Mouse (Mus musculus) lung, embryonic 15.5 days (tissue): ENCODE measurements around the gene Pigl. TPM values are rescaled to one million over a fixed set of nuclear protein-coding genes. Genes with fewer than 3 reads are reported as not detected.

Source experiments
- ATAC-seq: fragments of 200-750 bp; cut with Nextera tagmentation; 2 replicates; pipeline ENCODE4 v1.8.0; 2017; ENCODE audit warnings: moderate number of reproducible peaks, borderline replicate concordance; ENCODE audit not compliant: low FRiP score, low TSS enrichment; ENCODE audit errors: extremely low read depth
- H3K27ac ChIP-seq: fragments of 300-500 bp; sonication (generic); 2 replicates; pipeline ENCODE4 v1.5.1; 2015; ENCODE audit warnings: moderate library complexity, mild to moderate bottlenecking, inconsistent platforms
- H3K27me3 ChIP-seq: fragments of 300-500 bp; sonication (generic); 2 replicates; pipeline ENCODE4 v1.6.1; 2015; ENCODE audit warnings: inconsistent platforms
- H3K36me3 ChIP-seq: fragments of 300-500 bp; sonication (generic); 2 replicates; pipeline ENCODE4 v1.6.1; 2015; ENCODE audit warnings: inconsistent platforms
- H3K4me1 ChIP-seq: fragments of 300-500 bp; sonication (generic); 2 replicates; pipeline ENCODE4 v1.6.1; 2015; ENCODE audit warnings: inconsistent platforms
- H3K4me2 ChIP-seq: fragments of 300-500 bp; sonication (generic); 2 replicates; pipeline ENCODE4 v1.6.1; 2015; ENCODE audit warnings: inconsistent platforms, mild to moderate bottlenecking, moderate library complexity
- H3K4me3 ChIP-seq: fragments of 300-500 bp; sonication (generic); 2 replicates; pipeline ENCODE4 v1.5.1; 2015; ENCODE audit warnings: mild to moderate bottlenecking, inconsistent platforms
- H3K9ac ChIP-seq: fragments of 300-500 bp; sonication (generic); 2 replicates; pipeline ENCODE4 v1.6.1; 2015; ENCODE audit warnings: inconsistent platforms
- H3K9me3 ChIP-seq: fragments of 300-500 bp; sonication (generic); 2 replicates; pipeline ENCODE4 v1.6.1; 2016; ENCODE audit warnings: inconsistent platforms
- WGBS: fragments of 180-500 bp; shearing (Covaris S2); methylation state at CpG from one replicate; pipeline ENCODE4 v1.1.7; 2015; 5-methylcytosine and 5-hydroxymethylcytosine counted together
- polyA plus RNA-seq: library from polyadenylated mRNA; unstranded; fragments of >200 nt; fragmentation: Nextera tagmentation; extraction: Ambion mirVana; gene quantifications from 2 replicates; pipeline ENCODE4 v1.2.1, GENCODE M21; 2015

Pigl gene
- polyA plus RNA-seq, 1 experiment from 2014 or later: 9.0 TPM

DNA sequence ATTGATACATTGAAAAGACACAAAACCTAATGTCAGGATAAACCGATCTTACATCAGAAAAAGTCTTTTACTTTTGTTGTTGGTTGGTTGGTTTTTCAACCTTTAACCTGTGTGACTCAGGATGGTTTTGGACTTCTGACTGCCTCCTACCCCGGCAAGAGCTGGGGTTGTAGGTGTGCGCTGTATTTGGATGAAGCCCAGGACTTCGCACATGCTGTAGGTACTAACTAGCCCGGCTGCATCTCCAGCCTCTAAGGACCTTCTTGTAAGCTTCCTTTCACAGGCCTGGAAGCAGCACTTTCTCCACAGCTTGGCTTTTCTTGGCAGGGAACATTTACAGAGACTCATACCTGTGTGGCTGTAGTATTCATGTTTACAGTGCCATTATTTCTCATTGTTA lies 15.3 kb downstream of the Pigl start:
- H3K4me2 ChIP-seq: no peak overlapping the region
- H3K9me3 ChIP-seq: no peaks in the 10 kb centered on the region
- H3K27me3 ChIP-seq: no peaks in the 10 kb centered on the region
- H3K9ac ChIP-seq: no peak overlapping the region
- H3K4me1 ChIP-seq: no peaks in the 10 kb centered on the region
- WGBS: 89% methylated on average over 5 of the region's 5 CpGs
- no peak overlapping the region for H3K4me3 ChIP-seq
- ATAC-seq: no peak
- H3K36me3 ChIP-seq: no peaks in the 10 kb centered on the region
- H3K27ac ChIP-seq: no peak overlapping the region

DNA sequence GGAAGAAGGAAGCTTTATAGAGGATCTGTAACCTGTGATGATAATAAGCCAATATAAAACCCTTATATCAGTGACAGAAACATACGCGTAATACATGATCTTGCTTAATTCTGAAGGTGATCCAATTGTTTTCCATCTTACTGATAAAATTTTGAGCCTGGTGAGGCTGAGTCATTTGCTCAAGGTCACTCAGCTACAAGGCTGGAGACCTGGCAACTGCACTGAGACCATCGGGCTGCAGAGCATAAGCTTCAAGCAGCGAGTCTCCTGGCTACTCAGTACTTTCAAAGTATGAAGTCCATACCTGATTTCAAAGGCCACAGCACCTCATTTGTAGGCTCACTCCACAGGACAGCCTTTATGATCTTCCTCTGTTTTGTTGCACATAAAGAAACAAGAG lies 17.9 kb downstream of the Pigl start:
- ATAC-seq: no peak
- WGBS: 93% methylated on average over 4 of the region's 4 CpGs
- Histone ChIP-seq H3K4me2 (no peak overlapping the region), H3K4me1 (no peaks in the 10 kb centered on the region), H3K9me3 (no peaks in the 10 kb centered on the region), H3K36me3 (no peaks in the 10 kb centered on the region), H3K27me3 (no peaks in the 10 kb centered on the region), H3K4me3 (no peak overlapping the region), H3K9ac (no peak overlapping the region), H3K27ac (no peak overlapping the region)

DNA sequence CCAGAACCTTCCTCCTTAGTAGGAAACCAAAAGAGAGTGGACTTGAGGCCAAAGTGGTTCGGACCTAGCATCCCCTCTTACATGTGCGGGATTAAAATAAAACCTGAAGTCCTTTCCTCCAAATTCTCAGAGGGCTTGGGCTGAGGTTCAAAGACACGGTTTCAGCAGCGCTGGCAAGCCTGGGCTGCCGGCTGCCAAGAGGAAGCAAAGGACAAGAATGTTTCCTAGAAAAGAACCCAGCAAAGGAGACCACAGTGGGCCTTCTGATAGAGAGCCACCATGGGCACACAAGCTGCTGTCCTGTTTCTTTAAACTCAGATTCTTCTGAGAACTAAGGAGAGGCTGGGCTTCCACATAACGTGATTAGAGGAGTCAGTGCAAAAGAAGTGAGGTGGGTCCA lies 20.7 kb downstream of the Pigl start:
- ATAC-seq: no peak
- no peak overlapping the region for H3K27ac ChIP-seq
- H3K4me1 ChIP-seq: no peaks in the 10 kb centered on the region
- no peak overlapping the region for H3K4me2 ChIP-seq
- no peaks in the 10 kb centered on the region for H3K36me3 ChIP-seq
- H3K9me3 ChIP-seq: no peaks in the 10 kb centered on the region
- H3K4me3 ChIP-seq: no peak overlapping the region
- WGBS: 57% methylated on average over 6 of the region's 6 CpGs
- no peaks in the 10 kb centered on the region for H3K27me3 ChIP-seq
- no peak overlapping the region for H3K9ac ChIP-seq

DNA sequence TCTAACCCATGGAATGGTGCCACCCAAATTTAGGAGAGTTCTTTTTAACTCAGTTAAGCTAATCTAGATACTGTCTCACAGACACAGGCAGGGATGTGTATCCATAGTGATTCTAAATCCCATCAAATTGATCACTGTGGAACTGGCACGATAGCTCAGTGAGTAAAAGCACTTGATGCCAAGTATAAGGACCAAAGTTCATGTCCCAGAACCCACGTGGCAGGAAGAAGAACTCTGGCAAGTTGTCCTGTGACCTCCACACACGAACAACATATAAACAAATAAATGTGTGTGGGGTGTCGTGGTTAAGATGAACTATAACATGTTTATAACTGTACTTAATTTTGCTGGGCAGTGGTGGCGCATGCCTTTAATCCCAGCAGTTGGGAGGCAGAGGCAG lies 21.3 kb downstream of the Pigl start:
- Histone ChIP-seq H3K27ac (no peak overlapping the region), H3K4me3 (no peak overlapping the region), H3K4me2 (no peak overlapping the region), H3K4me1 (peaks cover 4% of the 10 kb centered on the region; the same call in 1 of the 2 replicates), H3K27me3 (no peaks in the 10 kb centered on the region), H3K9me3 (no peaks in the 10 kb centered on the region), H3K36me3 (no peaks in the 10 kb centered on the region), H3K9ac (no peak overlapping the region)
- WGBS: 69% methylated on average over 5 of the region's 5 CpGs
- ATAC-seq: no peak

DNA sequence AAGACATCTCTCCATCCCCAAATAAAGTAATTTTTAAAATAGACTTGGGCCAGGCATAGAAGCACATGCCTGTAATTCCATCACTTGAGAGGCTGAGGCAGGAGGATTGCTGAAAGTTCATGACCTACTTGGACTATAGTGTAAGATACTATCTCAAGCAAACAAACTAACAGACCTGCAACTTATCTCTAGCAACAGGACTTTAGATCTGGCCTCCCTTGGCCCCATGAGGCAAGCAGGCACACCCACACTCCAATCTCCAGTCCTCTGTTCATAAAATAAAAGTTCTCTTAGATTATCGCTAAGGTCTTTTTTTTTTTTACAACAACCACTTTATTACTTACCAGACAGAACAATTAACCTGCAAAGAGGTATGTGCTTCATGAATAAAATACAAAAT lies 28.7 kb downstream of the Pigl start:
- H3K36me3 ChIP-seq: no peaks in the 10 kb centered on the region
- no peak for ATAC-seq
- H3K9me3 ChIP-seq: no peaks in the 10 kb centered on the region
- 93% methylated on average over 1 of the region's 1 CpGs for WGBS
- H3K4me2 ChIP-seq: no peak overlapping the region
- H3K9ac ChIP-seq: no peak overlapping the region
- no peak overlapping the region for H3K4me3 ChIP-seq
- H3K27me3 ChIP-seq: no peaks in the 10 kb centered on the region
- no peak overlapping the region for H3K27ac ChIP-seq
- H3K4me1 ChIP-seq: peaks cover 4% of the 10 kb centered on the region; the same call in 1 of the 2 replicates

DNA sequence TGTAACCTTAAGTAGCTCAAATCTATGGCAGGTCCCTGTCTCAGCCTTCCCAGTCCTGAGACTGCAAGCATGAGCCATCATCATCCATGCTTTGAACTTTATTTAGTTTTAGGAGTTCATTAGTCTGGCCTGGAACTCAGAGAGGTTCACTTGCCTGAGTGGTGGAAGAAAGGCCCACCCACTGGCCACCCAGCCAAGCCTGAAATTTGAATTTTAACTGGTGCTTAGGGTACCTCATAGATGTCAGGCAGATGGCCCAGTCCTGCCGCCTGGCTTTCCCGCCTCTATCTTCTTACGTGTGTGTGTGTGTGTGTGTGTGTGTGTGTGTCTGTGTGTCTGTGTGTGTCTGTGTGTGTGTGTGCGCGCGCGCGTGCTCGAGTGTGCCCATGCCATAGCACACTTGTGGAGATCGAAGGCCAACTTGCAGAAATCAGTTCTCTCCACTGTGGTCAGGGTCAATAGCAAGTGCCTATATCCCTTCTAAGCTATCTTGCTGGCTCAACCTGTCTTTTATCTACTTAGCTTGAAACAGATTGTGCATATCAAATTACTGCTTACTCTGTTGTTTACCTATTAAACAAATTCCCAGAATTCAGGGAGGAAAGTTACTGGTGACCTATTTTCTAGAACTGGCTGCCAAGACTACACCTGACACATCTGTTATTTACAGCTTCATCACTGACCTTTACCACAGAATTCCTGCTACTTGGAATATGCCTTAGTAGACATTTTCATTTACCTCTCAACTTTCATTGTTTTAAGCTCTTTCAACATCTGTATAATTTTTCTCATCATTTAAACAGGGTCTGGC lies 29.5 kb downstream of the Pigl start:
- no peak overlapping the region for H3K4me2 ChIP-seq
- 89% methylated on average over 10 of the region's 10 CpGs for WGBS
- no peak overlapping the region for H3K9ac ChIP-seq
- peaks cover 4% of the 10 kb centered on the region; the same call in 1 of the 2 replicates for H3K4me1 ChIP-seq
- H3K27ac ChIP-seq: no peak overlapping the region
- no peak overlapping the region for H3K4me3 ChIP-seq
- H3K27me3 ChIP-seq: no peaks in the 10 kb centered on the region
- H3K36me3 ChIP-seq: no peaks in the 10 kb centered on the region
- ATAC-seq: no peak
- no peaks in the 10 kb centered on the region for H3K9me3 ChIP-seq

DNA sequence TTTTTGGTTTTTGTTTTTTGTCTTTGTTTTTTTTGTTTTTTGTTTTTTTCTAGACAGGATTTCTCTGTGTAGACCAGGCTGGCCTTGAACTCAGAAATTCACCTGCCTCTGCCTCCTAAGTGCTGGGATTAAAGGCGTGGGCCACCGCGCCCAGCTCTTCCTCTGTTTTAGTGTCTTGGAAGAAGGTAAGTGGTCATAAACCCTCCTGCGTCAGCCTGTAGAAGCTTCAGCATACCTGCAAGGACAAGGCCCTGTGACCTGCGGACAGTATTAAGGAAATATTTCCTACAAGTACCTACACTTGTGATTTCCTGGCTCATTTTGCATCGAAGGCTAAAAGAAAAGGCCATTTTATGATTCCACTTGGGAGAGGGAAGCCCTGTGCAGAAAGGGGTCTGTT lies 35.4 kb downstream of the Pigl start:
- 93% methylated on average over 6 of the region's 6 CpGs for WGBS
- H3K27me3 ChIP-seq: no peaks in the 10 kb centered on the region

DNA sequence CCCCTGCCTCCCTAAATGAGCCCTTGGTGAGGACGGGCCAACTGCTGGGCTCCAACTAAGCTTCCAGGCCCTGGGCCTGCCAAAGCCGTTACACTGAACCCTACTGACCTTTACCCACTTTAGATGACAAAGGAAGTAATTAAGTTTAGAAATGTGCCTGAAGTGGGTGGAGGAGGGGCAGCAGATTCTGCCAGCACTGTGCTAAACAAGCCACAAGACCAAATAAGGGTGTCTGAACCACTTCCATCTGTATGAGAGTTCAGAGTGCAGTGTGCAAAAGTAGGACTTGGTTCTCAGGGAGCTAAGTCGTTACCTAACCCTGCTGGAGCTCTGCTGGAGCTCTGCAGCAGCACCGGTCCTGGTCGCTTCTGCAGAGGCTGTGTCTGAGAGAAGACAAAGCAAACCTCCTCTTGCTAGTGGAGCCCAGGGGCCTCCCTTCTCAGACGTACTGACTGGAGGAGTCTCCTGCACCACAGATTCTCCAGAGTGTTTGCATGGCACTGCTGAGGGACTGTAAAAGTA lies 36.6 kb downstream of the Pigl start:
- Histone ChIP-seq H3K27ac (peak overlapping the region; percentile 87), H3K9ac (no peak overlapping the region), H3K4me3 (no peak overlapping the region), H3K9me3 (no peaks in the 10 kb centered on the region), H3K4me2 (peak overlapping the region; percentile 30), H3K4me1 (peaks cover 19% of the 10 kb centered on the region), H3K36me3 (no peaks in the 10 kb centered on the region), H3K27me3 (no peaks in the 10 kb centered on the region)
- ATAC-seq: peak; percentile 71
- WGBS: 5% methylated on average over 6 of the region's 6 CpGs

More for the DNA sequence above, 35.4 kb downstream of the Pigl start:
- no peak for ATAC-seq
- Histone ChIP-seq H3K4me3 (no peak overlapping the region), H3K36me3 (no peaks in the 10 kb centered on the region), H3K4me1 (peaks cover 19% of the 10 kb centered on the region), H3K27ac (no peak overlapping the region), H3K4me2 (no peak overlapping the region), H3K9me3 (no peaks in the 10 kb centered on the region), H3K9ac (no peak overlapping the region)

DNA sequence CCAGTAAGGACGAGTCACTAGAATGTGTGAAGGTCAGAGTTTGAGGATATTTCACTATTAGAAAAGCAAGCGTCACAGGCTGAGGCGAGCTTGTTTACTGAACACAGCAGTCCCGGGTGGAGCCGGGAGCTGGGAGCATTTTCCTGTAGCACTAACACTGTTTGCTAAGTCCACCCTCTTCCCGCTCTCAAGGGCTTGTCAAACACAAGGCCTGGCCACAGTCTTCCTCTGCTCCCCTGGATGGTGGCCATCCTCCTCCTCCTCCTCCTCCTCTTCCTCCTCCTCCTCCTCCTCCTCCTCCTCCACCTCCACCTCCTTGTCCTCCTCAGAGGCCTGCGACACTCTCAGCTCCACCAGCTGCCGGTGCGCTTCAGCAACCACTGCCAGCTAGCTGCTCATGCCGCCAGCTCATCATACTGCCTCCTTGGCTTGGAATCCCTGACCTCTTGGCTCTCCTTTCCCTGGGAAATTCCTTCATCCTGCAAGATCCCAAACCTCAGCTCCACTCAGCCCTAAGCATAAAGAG lies 37.1 kb downstream of the Pigl start:
- Histone ChIP-seq H3K27ac (peak overlapping the region; percentile 87), H3K9ac (no peak overlapping the region), H3K4me1 (peaks cover 19% of the 10 kb centered on the region), H3K4me3 (no peak overlapping the region), H3K4me2 (peak overlapping the region; percentile 30), H3K36me3 (no peaks in the 10 kb centered on the region), H3K27me3 (no peaks in the 10 kb centered on the region), H3K9me3 (no peaks in the 10 kb centered on the region)
- WGBS: 5% methylated on average over 7 of the region's 10 CpGs
- peak; percentile 78; the same call in 1 of the 2 replicates for ATAC-seq

DNA sequence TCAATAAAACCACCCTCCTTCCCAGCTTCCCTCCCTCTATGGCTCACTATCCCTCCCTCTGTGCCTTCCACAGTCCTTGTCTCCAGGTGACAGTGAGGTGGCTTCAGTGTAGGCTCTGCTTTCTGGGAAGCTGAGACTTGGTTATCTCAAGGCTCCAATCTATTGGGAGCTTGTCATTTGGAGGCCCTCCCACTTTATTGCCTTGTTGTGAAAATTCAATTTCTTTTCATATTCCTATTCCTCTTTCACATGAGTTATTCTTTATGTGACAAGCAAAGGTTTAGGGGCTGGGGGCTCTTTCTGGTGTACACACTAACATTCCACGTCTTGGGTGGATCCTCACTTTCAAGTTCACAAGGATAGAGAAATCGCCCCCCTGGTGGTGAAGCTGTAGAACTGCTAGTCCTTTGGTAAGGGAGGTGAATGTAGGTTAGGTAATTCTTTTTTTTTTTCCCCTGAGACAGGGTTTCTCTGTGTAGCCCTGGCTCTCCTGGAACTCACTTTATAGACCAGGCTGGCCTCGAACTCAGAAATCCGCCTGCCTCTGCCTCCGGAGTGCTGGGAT lies 38.0 kb downstream of the Pigl start:
- ATAC-seq: 0 out of 2 replicates have a peak, but pooled peaks have one; percentile 6

DNA sequence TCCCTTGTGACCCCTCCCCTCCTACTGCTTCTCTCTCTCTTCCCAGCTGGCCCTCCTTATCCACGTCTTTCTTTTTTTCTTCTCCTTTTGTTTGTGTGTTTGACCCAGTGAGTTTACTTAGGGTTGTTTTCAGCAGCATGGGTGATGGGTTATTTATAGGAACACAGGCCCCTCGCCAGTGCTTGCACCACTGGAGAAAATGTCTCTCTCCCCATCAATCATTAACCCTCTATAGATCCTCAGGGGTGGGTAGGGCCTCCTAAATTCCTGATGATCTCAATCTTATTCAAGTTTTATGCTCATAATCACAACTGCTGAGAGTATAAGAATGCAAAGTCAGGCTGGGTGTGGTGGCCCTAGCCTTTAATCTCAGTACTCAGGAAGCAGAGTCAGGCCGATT lies 38.9 kb downstream of the Pigl start:
- peaks cover 19% of the 10 kb centered on the region for H3K4me1 ChIP-seq
- WGBS: 31% methylated on average over 3 of the region's 3 CpGs
- no peak overlapping the region for H3K9ac ChIP-seq
- no peaks in the 10 kb centered on the region for H3K36me3 ChIP-seq
- no peak overlapping the region for H3K4me2 ChIP-seq
- 0 out of 2 replicates have a peak, but pooled peaks have one; percentile 21 for ATAC-seq
- no peak overlapping the region for H3K27ac ChIP-seq
- no peaks in the 10 kb centered on the region for H3K27me3 ChIP-seq
- no peaks in the 10 kb centered on the region for H3K9me3 ChIP-seq
- no peak overlapping the region for H3K4me3 ChIP-seq

More for the DNA sequence above, 38.0 kb downstream of the Pigl start:
- Histone ChIP-seq H3K9ac (no peak overlapping the region), H3K4me3 (no peak overlapping the region), H3K27ac (no peak overlapping the region), H3K36me3 (no peaks in the 10 kb centered on the region), H3K4me1 (peaks cover 19% of the 10 kb centered on the region), H3K27me3 (no peaks in the 10 kb centered on the region), H3K9me3 (no peaks in the 10 kb centered on the region), H3K4me2 (no peak overlapping the region)
- 59% methylated on average over 5 of the region's 5 CpGs for WGBS

DNA sequence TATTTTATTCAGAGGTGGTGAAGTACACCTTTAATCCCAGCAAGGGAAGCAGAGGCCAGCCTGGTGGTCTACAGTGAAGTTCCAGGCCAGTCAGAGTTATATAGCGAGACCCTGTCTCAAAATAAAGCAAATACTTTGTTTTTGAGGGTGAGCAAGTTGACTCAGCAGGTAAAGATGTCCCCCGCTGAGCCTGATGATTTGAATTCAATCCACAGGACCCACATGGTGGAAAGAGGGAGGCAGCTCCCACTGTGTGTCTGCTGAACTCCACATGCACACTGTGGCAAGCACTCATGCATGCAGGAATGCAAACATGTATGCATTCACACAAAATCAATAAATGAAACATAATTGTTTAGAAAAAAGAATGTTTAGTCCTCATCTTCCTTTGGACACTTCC lies 40.5 kb downstream of the Pigl start:
- H3K9me3 ChIP-seq: no peaks in the 10 kb centered on the region
- no peaks in the 10 kb centered on the region for H3K36me3 ChIP-seq
- H3K4me1 ChIP-seq: peaks cover 19% of the 10 kb centered on the region
- no peaks in the 10 kb centered on the region for H3K27me3 ChIP-seq
- H3K9ac ChIP-seq: no peak overlapping the region
- no peak for ATAC-seq
- H3K4me3 ChIP-seq: no peak overlapping the region
- 89% methylated on average over 2 of the region's 2 CpGs for WGBS
- no peak overlapping the region for H3K4me2 ChIP-seq
- no peak overlapping the region for H3K27ac ChIP-seq
